In genomic region chr2:165866412-165866811, GRCm38 (mm10) we compare ENCODE assay signal across 10 mouse cellular contexts. TPM values are rescaled to one million over a fixed set of nuclear protein-coding genes. Genes with fewer than 3 reads are reported as not detected.
DNase-seq lines count a peak whose midpoint lies in the region; ATAC-seq and TF ChIP-seq lines count a peak whose summit lies in the region.
"Had no signal": no experiment of that assay in that cellular context is flagged by ENCODE, and none has a peak within 500 bp of the region (broad histone marks: within the 10 kb centered on the region; RNA-seq: fewer than 3 reads in every experiment).

No protein-coding gene starts in this region.

- no peak for TF ChIP-seq POLR2A in ES-Bruce4 (IDR thresholded peaks at IDR 0.05; ENCODE audit: insufficient read depth, low read length)

- ATAC-seq in forebrain, embryonic 16.5 days, result no peak
- no peak for ATAC-seq in limb, embryonic 15.5 days (ENCODE audit: insufficient number of reproducible peaks, low FRiP score, low TSS enrichment, low read depth)

- DNase-seq in gastrocnemius, adult 2 months, result no peak
- no peak for DNase-seq in gastrocnemius, postnatal 14 days
- DNase-seq in thymus, postnatal 14 days, result no peak
- no peak for DNase-seq in right cerebral cortex, postnatal 14 days
- DNase-seq in thymus, postnatal 10 days (ENCODE audit: low spot score in 2 of 2), result no peak
- DNase-seq: thymus, adult 2 months had no signal

- H3K9me3 ChIP-seq in ES-Bruce4 (replicated peaks; ENCODE audit: control insufficient read depth, insufficient read depth, low read length, poor library complexity, severe bottlenecking), result no peaks in the 10 kb centered on the region
- H3K9me3 ChIP-seq in forebrain, embryonic 16.5 days (ENCODE audit: control insufficient read depth, low read length), result no peaks in the 10 kb centered on the region
- no peaks in the 10 kb centered on the region for H3K9me3 ChIP-seq in limb, embryonic 15.5 days

- intact Hi-C loops in gastrocnemius, adult 2 months (cut with DNase I), result no loop called here
- intact Hi-C loops in gastrocnemius, postnatal 14 days (cut with DNase I; ENCODE audit: low total_unique reads), result no loop called here

- no peak overlapping the region for H3K9ac ChIP-seq in ES-Bruce4 (ENCODE audit: low read depth, poor library complexity, severe bottlenecking)
- H3K9ac ChIP-seq in forebrain, embryonic 16.5 days (replicated peaks; ENCODE audit: low read depth, low read length), result peak overlapping the region; percentile 45
- H3K9ac ChIP-seq in limb, embryonic 15.5 days, result no peak overlapping the region

- H3K27ac ChIP-seq in gastrocnemius, adult 2 months, result peak overlapping the region; percentile 75
- H3K27ac ChIP-seq in ES-Bruce4 (ENCODE audit: insufficient read depth, low read length), result 0 out of 2 replicates have a peak overlapping the region, but pooled peaks have one; percentile 17
- H3K27ac ChIP-seq in forebrain, embryonic 16.5 days (ENCODE audit: low read length), result peak overlapping the region; percentile 80
- peak overlapping the region; percentile 79 for H3K27ac ChIP-seq in limb, embryonic 15.5 days
- H3K27ac ChIP-seq: macrophage had no signal

- H3K27me3 ChIP-seq in ES-Bruce4 (ENCODE audit: control insufficient read depth, insufficient read depth, low read length, poor library complexity, severe bottlenecking), result no peaks in the 10 kb centered on the region
- H3K27me3 ChIP-seq in forebrain, embryonic 16.5 days (replicated peaks; ENCODE audit: control insufficient read depth, insufficient read depth, low read length), result no peaks in the 10 kb centered on the region
- no peaks in the 10 kb centered on the region for H3K27me3 ChIP-seq in limb, embryonic 15.5 days

- no peak for TF ChIP-seq CTCF in gastrocnemius, adult 2 months (IDR thresholded peaks at IDR 0.05)
- no peak for TF ChIP-seq CTCF in ES-Bruce4 (IDR thresholded peaks at IDR 0.05; ENCODE audit: low read depth, low read length)

- peaks cover 4% of the 10 kb centered on the region; the same call in 1 of the 2 replicates for H3K36me3 ChIP-seq in ES-Bruce4 (ENCODE audit: control insufficient read depth, insufficient read depth, low read length, poor library complexity, severe bottlenecking)
- H3K36me3 ChIP-seq in forebrain, embryonic 16.5 days (ENCODE audit: control insufficient read depth, insufficient read depth), result no peaks in the 10 kb centered on the region
- H3K36me3 ChIP-seq in limb, embryonic 15.5 days, result peaks cover 14% of the 10 kb centered on the region

- no peak overlapping the region for H3K4me3 ChIP-seq in gastrocnemius, adult 2 months
- no peak overlapping the region for H3K4me3 ChIP-seq in ES-Bruce4 (ENCODE audit: low read depth, low read length)
- no peak overlapping the region for H3K4me3 ChIP-seq in forebrain, embryonic 16.5 days (replicated peaks; ENCODE audit: low read length)
- H3K4me3 ChIP-seq in limb, embryonic 15.5 days, result no peak overlapping the region

- no peak for TF ChIP-seq EP300 in ES-Bruce4 (IDR thresholded peaks at IDR 0.05; ENCODE audit: insufficient read depth, low read depth, low read length)

- peaks cover 5% of the 10 kb centered on the region for H3K4me1 ChIP-seq in ES-Bruce4 (ENCODE audit: control insufficient read depth, insufficient read depth, low read length)
- H3K4me1 ChIP-seq in forebrain, embryonic 16.5 days (replicated peaks; ENCODE audit: control insufficient read depth, insufficient read depth, low read length), result peaks cover 33% of the 10 kb centered on the region
- H3K4me1 ChIP-seq in limb, embryonic 15.5 days, result peaks cover 45% of the 10 kb centered on the region

- 20% methylated on average over 8 of the region's 8 CpGs for WGBS in forebrain, embryonic 16.5 days
- 67% methylated on average over 8 of the region's 8 CpGs for WGBS in limb, embryonic 15.5 days

- H3K4me2 ChIP-seq in forebrain, embryonic 16.5 days (ENCODE audit: low read length), result no peak overlapping the region
- H3K4me2 ChIP-seq in limb, embryonic 15.5 days, result no peak overlapping the region

RNA-seq across cellular contexts. Expression of gene Zmynd8, which starts 32.4 kb away (rescaled TPM):
- 10 to 100 TPM; 13.1 to 23.3 TPM for total RNA-seq in gastrocnemius, adult 2 months (2021)
- 10 to 100 TPM; 20.7 to 22.0 TPM for total RNA-seq in gastrocnemius, postnatal 14 days (2021)
- polyA plus RNA-seq in ES-Bruce4 (2011; ENCODE audit: insufficient read depth, insufficient read length, low read depth, missing spikeins), result 231 and 237 TPM in 2 replicates
- 69.8 and 81.5 TPM in 2 replicates for polyA plus RNA-seq in forebrain, embryonic 16.5 days (2015; fragmentation: Nextera tagmentation; extraction: Ambion mirVana)
- 40.4 and 52.2 TPM in 2 replicates for polyA plus RNA-seq in limb, embryonic 15.5 days (2015; fragmentation: Nextera tagmentation; extraction: Ambion mirVana)

Comparison
In these comparisons a context has a peak if more than half of its experiments do, and no peak if none do; other contexts are left out.
1. H3K27ac ChIP-seq: peak in every context shown above with its lines; median percentile 80 in forebrain, embryonic 16.5 days; 79 in limb, embryonic 15.5 days; 75 in gastrocnemius, adult 2 months; 17 in ES-Bruce4.